Mouse (Mus musculus) C2C12 (cell line): ENCODE measurements at regions not wholly inside any gene's neighbourhood (a gene's known extent, or its start where the extent isn't known, plus 50 kb on each side); places are given as distances from the start of the nearest gene placed in this dataset.

Source experiments
- H3K27me3 ChIP-seq: one replicate; pipeline ENCODE4 v1.6.1; 2011; ENCODE audit not compliant: control insufficient read depth, insufficient read depth, insufficient read length
- H3K36me3 ChIP-seq: one replicate; pipeline ENCODE4 v1.6.1; 2011; ENCODE audit not compliant: control insufficient read depth, insufficient read depth
- H3K4me3 ChIP-seq: one replicate; pipeline ENCODE4 v1.5.1; 2011; ENCODE audit warnings: mild to moderate bottlenecking, control low read depth; ENCODE audit not compliant: poor library complexity, insufficient read depth, severe bottlenecking
- H3K79me2 ChIP-seq: one replicate; pipeline ENCODE4 v1.6.1; 2011; ENCODE audit not compliant: control insufficient read depth, insufficient read depth
- H3K79me3 ChIP-seq: one replicate; pipeline ENCODE4 v1.6.1; 2011; ENCODE audit warnings: low read depth, control low read depth
- H3ac ChIP-seq: one replicate; pipeline ENCODE3; 2011; ENCODE audit warnings: low read depth; ENCODE audit not compliant: control insufficient read depth, insufficient read length
- CEBPB ChIP-seq: IDR thresholded peaks from one replicate; pipeline ENCODE4 v1.6.1; 2011; ENCODE audit warnings: low read depth, mild to moderate bottlenecking, control low read depth, moderate library complexity
- CTCF ChIP-seq: IDR thresholded peaks from one replicate; pipeline ENCODE4 v1.5.1; 2011; ENCODE audit not compliant: control insufficient read depth, insufficient read depth, insufficient read length
- FOSL1 ChIP-seq: IDR thresholded peaks from one replicate; pipeline ENCODE4 v1.8.0; 2011; ENCODE audit warnings: mild to moderate bottlenecking, low read length; ENCODE audit not compliant: poor library complexity, insufficient read depth, severe bottlenecking
- MAX ChIP-seq: IDR thresholded peaks from one replicate; pipeline ENCODE4 v1.6.1; 2011; ENCODE audit warnings: mild to moderate bottlenecking, control low read depth
- MYOD1 ChIP-seq: IDR thresholded peaks from one replicate; pipeline ENCODE4 v1.6.1; 2011; ENCODE audit warnings: low read depth; ENCODE audit not compliant: control insufficient read depth, insufficient read length
- MYOG ChIP-seq: IDR thresholded peaks from one replicate; pipeline ENCODE4 v1.6.1; 2011; ENCODE audit not compliant: control insufficient read depth, insufficient read length; ENCODE audit errors: extremely low read depth
- USF1 ChIP-seq: IDR thresholded peaks from one replicate; pipeline ENCODE4 v1.6.1; 2011; ENCODE audit warnings: low read depth, mild to moderate bottlenecking, control low read depth, moderate library complexity

GRCm38 (mm10) chr3:121880355-121880754, 65.3 kb upstream of the Abcd3 start:
- peaks cover 35% of the 10 kb centered on the region for H3K27me3 ChIP-seq
- H3K79me2 ChIP-seq: no peaks in the 10 kb centered on the region
- H3K4me3 ChIP-seq: no peak overlapping the region
- no peak overlapping the region for H3ac ChIP-seq
- no peak for TF ChIP-seq CEBPB
- no peak for TF ChIP-seq CTCF
- TF ChIP-seq MYOG: no peak
- no peak for TF ChIP-seq USF1
- TF ChIP-seq FOSL1: no peak
- TF ChIP-seq MAX: no peak
- TF ChIP-seq MYOD1: no peak
- no peaks in the 10 kb centered on the region for H3K36me3 ChIP-seq
- H3K79me3 ChIP-seq: no peaks in the 10 kb centered on the region

GRCm38 (mm10) chr3:121875072-121875471, 60.0 kb upstream of the Abcd3 start:
- peaks cover 21% of the 10 kb centered on the region for H3K27me3 ChIP-seq

GRCm38 (mm10) chr3:121874576-121874975, 59.5 kb upstream of the Abcd3 start:
- Histone ChIP-seq H3K79me2 (no peaks in the 10 kb centered on the region), H3K27me3 (peaks cover 24% of the 10 kb centered on the region), H3K79me3 (no peaks in the 10 kb centered on the region), H3ac (no peak overlapping the region), H3K36me3 (no peaks in the 10 kb centered on the region), H3K4me3 (no peak overlapping the region)
- TF ChIP-seq FOSL1: no peak
- TF ChIP-seq MYOD1: no peak
- no peak for TF ChIP-seq CEBPB
- no peak for TF ChIP-seq USF1
- TF ChIP-seq MYOG: no peak
- no peak for TF ChIP-seq CTCF
- TF ChIP-seq MAX: no peak

More at GRCm38 (mm10) chr3:121875072-121875471, 60.0 kb upstream of the Abcd3 start:
- H3K79me3 ChIP-seq: no peaks in the 10 kb centered on the region
- H3K4me3 ChIP-seq: no peak overlapping the region
- no peaks in the 10 kb centered on the region for H3K79me2 ChIP-seq
- TF ChIP-seq MYOG: no peak
- no peak for TF ChIP-seq FOSL1
- TF ChIP-seq MAX: no peak
- TF ChIP-seq MYOD1: no peak
- no peaks in the 10 kb centered on the region for H3K36me3 ChIP-seq
- H3ac ChIP-seq: no peak overlapping the region

- peaks cover 26% of the 10 kb centered on the region for H3K27me3 ChIP-seq
- no peaks in the 10 kb centered on the region for H3K79me2 ChIP-seq
- H3K79me3 ChIP-seq: no peaks in the 10 kb centered on the region
- H3K4me3 ChIP-seq: no peak overlapping the region
- H3ac ChIP-seq: no peak overlapping the region
- no peaks in the 10 kb centered on the region for H3K36me3 ChIP-seq
- no peak for TF ChIP-seq MAX
- no peak for TF ChIP-seq CEBPB
- no peak for TF ChIP-seq CTCF
- TF ChIP-seq MYOD1: no peak
- no peak for TF ChIP-seq USF1
- TF ChIP-seq FOSL1: no peak
- no peak for TF ChIP-seq MYOG
Measured at GRCm38 (mm10) chr3:121873572-121873971, 58.5 kb upstream of the Abcd3 start.

- Histone ChIP-seq H3ac (no peak overlapping the region), H3K79me2 (no peaks in the 10 kb centered on the region), H3K79me3 (no peaks in the 10 kb centered on the region), H3K27me3 (peaks cover 21% of the 10 kb centered on the region), H3K36me3 (no peaks in the 10 kb centered on the region), H3K4me3 (no peak overlapping the region)
- TF ChIP-seq CEBPB (no peak), MAX (no peak), MYOG (no peak), FOSL1 (no peak)
Measured at GRCm38 (mm10) chr3:121872685-121873084, 57.6 kb upstream of the Abcd3 start.

GRCm38 (mm10) chr3:121871795-121872194, 56.7 kb upstream of the Abcd3 start:
- TF ChIP-seq CEBPB (no peak), MYOG (no peak), FOSL1 (no peak), USF1 (no peak), MAX (no peak), MYOD1 (no peak), CTCF (no peak)
- Histone ChIP-seq H3K36me3 (no peaks in the 10 kb centered on the region), H3ac (no peak overlapping the region), H3K79me2 (no peaks in the 10 kb centered on the region), H3K4me3 (no peak overlapping the region), H3K79me3 (no peaks in the 10 kb centered on the region), H3K27me3 (peaks cover 24% of the 10 kb centered on the region)
